Mouse (Mus musculus) MN1 (cell line): ENCODE results near the gene Cyren.

Experiments used
- DNase-seq: peaks from one replicate; pipeline ENCODE4 v3.0.0-alpha.2; 2016; ENCODE audit warnings: low spot score

Cyren gene

DNA sequence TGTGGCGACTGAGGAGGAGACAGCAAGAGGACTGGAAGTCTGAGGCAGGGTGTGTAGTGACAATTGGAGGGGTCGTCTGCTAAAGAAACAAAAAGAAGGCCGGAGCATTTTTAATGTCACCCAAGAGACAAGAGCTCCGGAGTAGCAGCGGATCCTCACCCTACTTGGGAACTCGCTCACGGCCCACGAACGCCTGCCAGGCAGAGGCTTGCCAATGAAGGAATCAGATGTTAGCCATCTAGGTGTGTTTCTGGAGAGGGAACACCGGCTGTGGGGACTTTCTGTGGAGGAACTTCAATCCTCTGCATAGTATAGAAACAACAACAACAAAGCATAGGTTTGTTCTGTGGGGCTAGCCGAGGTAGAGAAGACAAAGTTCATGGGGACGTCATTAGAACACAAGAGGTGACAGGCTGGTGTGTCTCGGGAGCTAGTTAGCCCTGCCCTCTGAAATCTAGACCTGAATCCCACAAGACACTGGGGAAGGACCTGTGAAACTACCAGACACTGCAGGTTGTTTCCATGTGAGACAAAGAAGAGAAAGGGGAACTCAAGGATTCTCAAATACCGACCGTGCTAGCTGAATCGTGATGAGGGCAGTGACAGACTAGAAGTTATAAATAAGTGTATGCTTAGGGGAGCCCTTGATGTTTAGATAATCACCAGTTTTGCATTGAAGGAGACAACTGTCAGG is 10.4 kb downstream of the Cyren start:
- DNase-seq: no peak

DNA sequence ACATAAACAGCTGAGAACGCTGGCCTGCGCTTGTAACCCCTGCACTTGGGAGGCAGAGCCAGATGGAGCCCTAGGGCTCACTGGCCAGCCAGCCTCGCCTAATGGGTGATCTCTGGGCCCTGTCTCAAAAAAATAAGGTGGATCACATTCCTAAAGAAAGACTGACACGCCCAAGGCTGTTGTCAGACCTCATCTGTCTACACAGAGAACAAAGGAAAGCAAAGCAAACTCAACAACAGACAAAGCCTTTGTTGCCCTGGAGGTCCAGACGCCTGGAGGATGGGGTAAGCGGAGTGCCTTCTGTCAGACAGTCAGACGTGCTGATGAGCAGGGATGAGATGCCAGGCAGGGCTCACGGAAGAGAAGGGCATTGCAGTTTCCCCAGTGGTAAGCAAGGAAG is 11.1 kb downstream of the Cyren start:
- DNase-seq: no peak

DNA sequence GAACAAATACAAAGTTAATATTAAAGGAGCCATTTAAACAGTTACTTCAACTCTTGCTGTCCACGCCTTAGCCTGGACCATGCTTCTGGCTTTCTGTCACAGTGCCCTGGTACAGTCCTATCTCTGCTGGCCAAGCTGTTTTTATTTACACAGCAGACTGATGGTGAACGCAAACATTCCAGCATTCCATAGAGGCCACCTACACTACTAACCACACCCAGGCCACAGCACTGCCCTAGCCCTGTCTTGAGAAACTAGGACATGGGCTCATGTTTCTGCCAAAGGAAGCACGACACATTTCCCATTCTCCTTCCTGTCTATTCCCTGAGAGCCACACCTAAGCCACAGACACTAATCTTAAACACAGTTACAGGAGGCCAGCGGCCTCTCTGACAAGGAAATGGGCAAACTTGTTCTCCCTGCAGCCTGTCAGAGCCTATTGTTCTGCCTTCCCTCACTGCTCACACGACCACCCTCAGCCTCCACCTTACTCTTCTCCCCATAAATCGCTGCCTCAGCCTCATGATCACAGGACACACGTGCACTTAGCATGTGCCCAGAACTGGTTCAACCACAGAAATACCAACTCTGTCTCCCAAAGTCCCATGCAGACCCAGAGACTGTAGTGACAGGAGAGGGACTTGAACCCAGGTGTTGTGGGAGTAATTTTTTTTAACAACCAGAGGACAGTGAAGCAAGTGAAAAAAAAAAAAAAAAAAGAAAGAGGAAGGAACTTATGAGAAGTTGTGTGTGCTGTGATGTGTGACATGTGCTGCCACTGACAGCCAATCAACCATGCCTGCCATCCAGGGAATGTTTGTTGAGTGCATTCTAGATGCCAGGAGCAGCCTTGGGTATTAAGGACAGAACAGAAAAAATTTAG is 11.9 kb downstream of the Cyren start:
- DNase-seq: no peak

DNA sequence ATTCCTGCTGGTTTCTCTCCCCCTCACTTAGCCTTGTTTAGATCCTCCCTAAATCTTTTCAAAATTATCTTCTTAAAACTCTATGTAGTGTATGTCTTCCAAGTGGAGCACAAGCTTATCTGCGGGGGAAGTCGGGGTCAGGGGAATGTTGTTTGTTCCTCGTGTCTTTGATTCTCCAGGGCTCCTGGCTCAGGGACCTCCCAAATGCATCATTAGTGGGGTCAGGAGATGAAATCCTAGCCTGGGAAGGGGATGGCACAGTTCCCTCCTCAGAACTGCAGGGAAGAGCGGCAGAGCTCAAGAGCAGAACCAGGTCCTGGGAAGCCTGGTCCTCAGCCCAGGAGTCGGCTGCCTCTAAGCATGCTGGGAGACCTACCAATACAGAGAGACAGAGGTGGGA is 12.6 kb downstream of the Cyren start:
- DNase-seq: no peak

DNA sequence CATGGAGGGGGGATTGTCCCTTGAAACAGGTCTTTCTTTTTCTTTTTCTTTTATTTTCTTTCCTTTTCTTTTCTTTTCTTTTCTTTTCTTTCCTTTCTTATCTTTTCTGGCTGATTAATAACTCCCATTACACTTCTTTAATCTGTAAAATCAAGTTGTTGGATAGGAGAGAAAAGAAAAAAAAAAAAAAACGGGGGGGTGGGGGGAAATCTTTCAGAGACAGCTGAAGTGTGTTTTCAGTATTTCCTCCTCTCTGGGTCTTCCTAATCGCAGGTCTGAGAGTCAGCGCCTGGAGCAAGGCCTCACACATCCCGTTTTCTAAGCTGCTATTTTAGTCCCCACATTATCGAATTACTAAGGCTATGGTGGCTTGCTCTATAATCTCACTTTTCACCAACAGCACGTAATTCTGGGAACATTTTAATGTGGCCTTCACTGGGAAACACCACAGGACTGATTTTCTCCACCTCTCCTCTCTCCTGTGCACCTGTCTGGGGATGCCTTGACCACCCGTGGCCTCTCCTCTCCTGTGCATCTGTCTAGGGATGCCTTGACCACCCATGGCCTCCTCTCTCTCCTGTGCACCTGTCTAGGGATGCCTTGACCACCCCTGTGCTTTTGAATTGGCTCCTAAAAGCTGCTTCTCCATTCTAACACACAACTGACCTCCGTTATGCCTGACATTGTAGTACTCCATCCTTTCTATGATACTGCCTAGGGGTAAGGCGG is 13.9 kb downstream of the Cyren start:
- DNase-seq: no peak

DNA sequence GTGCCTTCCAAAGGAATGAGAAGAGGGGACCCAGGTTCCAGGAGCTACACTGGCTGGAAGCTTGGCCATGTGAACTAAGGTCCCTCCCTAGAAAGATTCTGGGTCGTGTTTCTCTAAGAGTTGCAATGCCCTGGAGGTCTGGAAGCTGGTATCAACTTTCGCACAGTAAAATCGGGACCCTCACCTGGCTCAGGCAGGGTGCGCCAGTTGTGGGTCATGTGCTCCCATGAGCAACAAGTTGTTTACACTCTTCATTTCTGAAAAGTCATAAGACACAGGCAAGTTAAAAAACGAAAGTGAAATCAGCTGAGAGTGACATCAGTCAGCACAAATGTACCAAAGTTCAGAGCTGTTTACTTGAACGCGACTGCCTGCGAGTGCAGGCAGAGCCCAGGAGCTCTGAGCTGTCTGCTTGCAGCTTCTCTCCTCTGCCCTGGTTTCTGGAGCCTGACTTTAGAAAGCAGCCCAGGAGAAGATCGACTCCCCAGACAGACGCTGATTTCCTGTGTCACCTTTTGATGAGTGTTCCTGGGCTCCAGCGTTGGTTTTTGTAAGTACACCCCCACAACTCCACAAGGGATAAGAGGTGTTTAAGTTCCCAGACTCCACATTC is 15.0 kb downstream of the Cyren start, which contains the start of gene Tmem140:
Gene Tmem140, plus strand, starts transcription at position 356 of the 613 bp plus-strand sequence.
- DNase-seq: no peak

DNA sequence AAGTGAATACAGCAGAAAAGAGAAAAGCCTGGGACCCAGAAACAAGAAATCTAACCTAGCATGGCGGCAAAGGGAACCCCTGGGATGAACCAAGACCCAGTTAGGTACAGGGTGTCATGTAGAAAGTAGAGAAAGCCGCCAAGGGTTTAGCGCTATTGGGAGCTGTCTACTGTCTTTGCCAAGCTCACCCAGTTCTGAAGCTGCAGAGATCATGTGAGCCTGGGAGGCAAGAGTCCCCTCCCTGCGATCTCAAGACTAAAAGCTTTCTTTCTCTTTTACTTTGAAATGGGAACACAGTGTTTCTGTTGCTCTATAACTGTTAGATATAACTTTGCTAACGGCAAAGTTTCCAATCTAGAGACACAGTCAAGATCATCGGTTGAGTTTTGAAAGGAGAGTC is 15.5 kb downstream of the Cyren start:
- DNase-seq: no peak

DNA sequence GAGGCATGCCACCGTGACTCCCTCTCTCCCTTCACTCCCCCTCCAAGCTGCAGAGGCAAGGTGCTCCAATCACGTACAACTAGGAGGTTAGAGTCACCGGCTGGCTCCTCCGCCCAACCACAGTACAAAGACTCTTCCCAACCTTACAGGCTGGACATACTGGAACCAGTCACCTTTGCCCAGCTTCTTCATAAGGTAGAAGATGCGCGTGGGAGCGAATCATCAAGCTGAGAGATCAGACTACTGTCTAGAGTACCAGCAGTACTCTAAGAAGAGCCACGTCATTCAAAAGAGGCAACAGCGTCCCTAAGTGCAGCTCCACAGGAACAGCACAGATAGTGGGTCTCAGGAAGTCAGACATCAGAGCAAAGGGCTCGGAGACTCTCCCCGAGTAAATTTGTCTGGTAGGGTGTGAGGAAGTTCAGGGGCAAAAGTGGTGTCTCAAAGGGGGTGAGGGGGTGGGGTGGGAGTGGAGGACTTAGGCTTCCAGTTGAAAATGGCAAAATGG is 16.3 kb downstream of the Cyren start:
- no peak for DNase-seq

DNA sequence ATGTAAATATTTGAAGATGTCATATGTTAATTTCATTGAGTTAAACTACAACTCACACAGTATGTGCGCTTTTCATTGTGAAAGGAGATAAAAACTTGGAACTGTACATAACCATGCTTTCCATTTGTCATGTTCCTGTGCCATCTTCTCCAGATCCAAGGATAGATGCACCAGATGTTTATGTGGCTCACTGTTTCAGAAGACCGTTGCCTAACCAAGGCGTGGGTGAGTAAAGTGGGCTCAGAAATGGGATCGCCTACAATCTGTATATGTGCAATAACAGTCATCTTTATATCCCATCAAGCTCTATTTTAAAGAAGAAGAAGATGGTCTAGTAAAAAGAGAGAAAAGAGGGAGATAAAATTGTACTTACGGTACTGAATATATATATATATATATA is 45.5 kb downstream of the Cyren start:
- no peak for DNase-seq

DNA sequence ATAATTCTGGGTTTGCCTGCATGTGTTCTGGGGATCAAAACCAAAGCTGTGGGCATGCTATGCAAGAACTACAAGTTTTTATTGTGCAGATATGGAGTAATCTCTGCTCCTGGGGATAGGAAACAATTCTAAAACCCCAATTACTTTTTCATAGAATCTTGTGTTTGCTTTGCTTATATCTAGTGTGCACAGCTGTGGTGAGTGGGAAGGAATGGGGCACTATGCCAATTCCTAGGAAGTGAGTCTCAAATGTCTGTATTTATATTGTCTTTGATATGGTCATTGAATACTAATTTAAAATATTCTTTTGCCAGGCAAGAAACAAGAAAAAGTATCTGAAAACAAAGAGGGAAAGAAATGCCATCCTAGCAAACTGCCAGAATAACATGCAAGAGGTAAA is 53.5 kb downstream of the Cyren start:
- DNase-seq: no peak
